Mouse (Mus musculus): ENCODE data around the gene Foxn2.
"Not testable (repeated sequence)": the region's sequence is repeated elsewhere in the genome, so short reads cannot be mapped to it uniquely, and the experiment has no call there.

Gene Foxn2

GRCm38 (mm10) chr17:88440285-88441000 lies at the start of gene Foxn2:
TSS of gene Foxn2 (plus strand) at chr17:88440711.
- peak; percentile 74 to 88 for DNase-seq (ENCODE audit: low spot score in 2 of 2)

GRCm38 (mm10) chr17:88397501-88397900 lies 43.0 kb upstream of the Foxn2 start:
- no peak for DNase-seq (ENCODE audit: low spot score in 2 of 2)

GRCm38 (mm10) chr17:88398090-88398489 lies 42.4 kb upstream of the Foxn2 start:
- DNase-seq (ENCODE audit: low spot score in 2 of 2): no peak

GRCm38 (mm10) chr17:88398854-88399253 lies 41.7 kb upstream of the Foxn2 start:
- no peak for DNase-seq (ENCODE audit: low spot score in 2 of 2)

- DNase-seq (ENCODE audit: low spot score in 2 of 2): no peak
Observed at GRCm38 (mm10) chr17:88400122-88400521, 40.4 kb upstream of the Foxn2 start.

- no peak for DNase-seq (ENCODE audit: low spot score in 2 of 2)
Observed at GRCm38 (mm10) chr17:88400702-88401475, 39.6 kb upstream of the Foxn2 start.

GRCm38 (mm10) chr17:88403269-88403668 lies 37.2 kb upstream of the Foxn2 start:
- DNase-seq (ENCODE audit: low spot score in 2 of 2): no peak

GRCm38 (mm10) chr17:88404471-88404870 lies 36.0 kb upstream of the Foxn2 start:
- no peak for DNase-seq (ENCODE audit: low spot score in 2 of 2)

- DNase-seq (ENCODE audit: low spot score in 2 of 2): no peak
Observed at GRCm38 (mm10) chr17:88405076-88405475, 35.4 kb upstream of the Foxn2 start.

- no peak for DNase-seq (ENCODE audit: low spot score in 2 of 2)
Observed at GRCm38 (mm10) chr17:88409706-88410105, 30.8 kb upstream of the Foxn2 start.

- no peak for DNase-seq (ENCODE audit: low spot score in 2 of 2)
Observed at GRCm38 (mm10) chr17:88413155-88413836, 27.2 kb upstream of the Foxn2 start.

GRCm38 (mm10) chr17:88420426-88420825 lies 20.1 kb upstream of the Foxn2 start:
- DNase-seq (ENCODE audit: low spot score in 2 of 2): no peak

- no peak for DNase-seq (ENCODE audit: low spot score in 2 of 2)
Observed at GRCm38 (mm10) chr17:88421246-88421645, 19.3 kb upstream of the Foxn2 start.

- DNase-seq (ENCODE audit: low spot score in 2 of 2): no peak
Observed at GRCm38 (mm10) chr17:88430719-88431118, 9.8 kb upstream of the Foxn2 start.

- DNase-seq (ENCODE audit: low spot score in 2 of 2): no peak
Observed at GRCm38 (mm10) chr17:88431486-88431885, 9.0 kb upstream of the Foxn2 start.

GRCm38 (mm10) chr17:88431987-88432386 lies 8.5 kb upstream of the Foxn2 start:
- no peak for DNase-seq (ENCODE audit: low spot score in 2 of 2)

- DNase-seq (ENCODE audit: low spot score in 2 of 2): no peak
Observed at GRCm38 (mm10) chr17:88435322-88435721, 5.2 kb upstream of the Foxn2 start.

GRCm38 (mm10) chr17:88436284-88436683 lies 4.2 kb upstream of the Foxn2 start:
- DNase-seq (ENCODE audit: low spot score in 2 of 2): no peak

- DNase-seq (ENCODE audit: low spot score in 2 of 2): not testable (repeated sequence)
Observed at GRCm38 (mm10) chr17:88436749-88437148, 3.8 kb upstream of the Foxn2 start.

- DNase-seq (ENCODE audit: low spot score in 2 of 2): no peak
Observed at GRCm38 (mm10) chr17:88437391-88437790, 3.1 kb upstream of the Foxn2 start.

- DNase-seq (ENCODE audit: low spot score in 2 of 2): no peak
Observed at GRCm38 (mm10) chr17:88439536-88440050, 918 bp upstream of the Foxn2 start.

GRCm38 (mm10) chr17:88441001-88441431 lies 505 bp downstream of the Foxn2 start:
- DNase-seq (ENCODE audit: low spot score in 2 of 2): no peak

Data from frontal cortex, postnatal 10 days (tissue).